Mouse (Mus musculus) C2C12 (cell line): Measurements from ENCODE around the gene Hpca.

Experiments used
- CEBPB ChIP-seq: IDR thresholded peaks from one replicate; pipeline ENCODE4 v1.6.1; 2011; ENCODE audit warnings: low read depth, mild to moderate bottlenecking, control low read depth, moderate library complexity
- CTCF ChIP-seq: IDR thresholded peaks from one replicate; pipeline ENCODE4 v1.5.1; 2011; ENCODE audit not compliant: control insufficient read depth, insufficient read depth, insufficient read length
- FOSL1 ChIP-seq: IDR thresholded peaks from one replicate; pipeline ENCODE4 v1.8.0; 2011; ENCODE audit warnings: mild to moderate bottlenecking, low read length; ENCODE audit not compliant: poor library complexity, insufficient read depth, severe bottlenecking
- MAX ChIP-seq: IDR thresholded peaks from one replicate; pipeline ENCODE4 v1.6.1; 2011; ENCODE audit warnings: mild to moderate bottlenecking, control low read depth
- MYOD1 ChIP-seq: IDR thresholded peaks from one replicate; pipeline ENCODE4 v1.6.1; 2011; ENCODE audit warnings: low read depth; ENCODE audit not compliant: control insufficient read depth, insufficient read length
- MYOG ChIP-seq: IDR thresholded peaks from one replicate; pipeline ENCODE4 v1.6.1; 2011; ENCODE audit not compliant: control insufficient read depth, insufficient read length; ENCODE audit errors: extremely low read depth
- USF1 ChIP-seq: IDR thresholded peaks from one replicate; pipeline ENCODE4 v1.6.1; 2011; ENCODE audit warnings: low read depth, mild to moderate bottlenecking, control low read depth, moderate library complexity

DNA sequence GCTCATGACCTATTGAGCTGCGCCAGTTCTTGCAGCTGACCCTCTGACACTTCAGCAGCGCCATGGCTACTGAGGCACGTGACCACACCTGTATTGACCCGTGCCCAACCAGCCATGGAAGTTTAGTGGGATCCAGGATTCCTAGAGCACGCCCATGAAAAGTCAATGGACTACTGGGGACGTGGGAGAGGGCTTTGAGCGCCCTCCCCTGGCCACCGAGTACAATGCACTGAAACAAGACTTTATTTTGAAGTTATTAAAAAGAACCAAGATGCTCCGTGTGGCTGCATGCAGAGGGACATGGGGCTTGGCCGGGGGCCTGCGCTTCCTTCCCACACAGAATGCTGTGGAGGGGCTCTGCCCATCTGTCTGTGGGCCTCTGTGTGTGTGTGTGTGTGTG lies 10.5 kb downstream of the Hpca start:
- TF ChIP-seq MYOG: no peak
- no peak for TF ChIP-seq CTCF
- TF ChIP-seq CEBPB: no peak
- TF ChIP-seq FOSL1: no peak
- TF ChIP-seq USF1: no peak
- TF ChIP-seq MAX: no peak
- TF ChIP-seq MYOD1: no peak
